Mouse (Mus musculus) embryonic fibroblast, embryonic 13.5 days (primary cell): Measurements from ENCODE around the gene Fam222a.

ENCODE experiments used
- CTCF ChIP-seq: IDR thresholded peaks from 2 replicates; pipeline ENCODE4 v1.5.1; 2011; ENCODE audit warnings: mild to moderate bottlenecking, control low read depth, low read length, moderate library complexity, borderline replicate concordance; ENCODE audit not compliant: insufficient read depth
- POLR2A ChIP-seq: IDR thresholded peaks from 2 replicates; pipeline ENCODE4 v1.6.1; 2011; ENCODE audit warnings: low read depth, mild to moderate bottlenecking, control low read depth, low read length, moderate library complexity

DNA sequence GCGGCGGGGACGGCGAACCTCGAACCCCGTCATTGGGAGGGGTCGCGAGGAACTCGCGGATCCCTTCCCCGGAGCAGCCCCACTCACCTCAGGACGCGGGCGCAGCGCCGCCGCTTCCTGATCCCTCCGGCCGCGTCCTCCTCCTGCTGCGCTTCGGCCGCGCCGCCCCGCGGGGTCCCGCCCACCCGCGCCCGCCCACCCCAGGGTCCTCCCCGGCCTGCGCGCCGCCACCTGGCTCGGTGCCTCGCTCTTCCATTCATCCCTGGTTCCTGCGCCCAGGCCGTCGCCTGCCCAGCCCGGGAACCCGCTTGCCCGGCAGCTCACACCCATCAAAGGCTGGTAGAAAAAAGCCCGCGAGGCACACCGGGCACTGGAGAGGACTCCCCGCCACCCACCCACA, 90.4 kb downstream of the Fam222a start, which contains the start of gene Trpv4:
- TF ChIP-seq CTCF (no peak), POLR2A (peak; percentile 46; the same call in 1 of the 2 replicates)
